In genomic region chr15:97761438-97761837, GRCm38 (mm10) we compare ENCODE assay signal across 17 mouse cellular contexts. TPM values are rescaled to one million over a fixed set of nuclear protein-coding genes. Genes with fewer than 3 reads are reported as not detected.
DNase-seq lines count a peak whose midpoint lies in the region; ATAC-seq and TF ChIP-seq lines count a peak whose summit lies in the region.
"Had no signal": no experiment of that assay in that cellular context is flagged by ENCODE, and none has a peak within 500 bp of the region (broad histone marks: within the 10 kb centered on the region; RNA-seq: fewer than 3 reads in every experiment).

No protein-coding gene starts in this region.

- WGBS in lung, embryonic 15.5 days, result 49% methylated on average over 13 of the region's 13 CpGs
- 75% methylated on average over 13 of the region's 13 CpGs for WGBS in lung, adult 2 months
- WGBS in intestine, embryonic 14.5 days, result 45% methylated on average over 13 of the region's 13 CpGs
- WGBS in kidney, postnatal 0 days, result 60% methylated on average over 13 of the region's 13 CpGs
- 50% methylated on average over 13 of the region's 13 CpGs for WGBS in stomach, embryonic 15.5 days

- no peak for TF ChIP-seq POLR2A in lung, adult 2 months (IDR thresholded peaks at IDR 0.05; ENCODE audit: borderline replicate concordance, extremely low read depth, low read depth, low read length)

- no peak for TF ChIP-seq CTCF in lung, adult 2 months (IDR thresholded peaks at IDR 0.05; ENCODE audit: insufficient read depth, low read length)
- TF ChIP-seq CTCF in kidney, postnatal 0 days (IDR thresholded peaks at IDR 0.05; ENCODE audit: low read depth), result peak; percentile 42; the same call in 1 of the 2 replicates
- TF ChIP-seq CTCF in gastrocnemius, adult 2 months (IDR thresholded peaks at IDR 0.05), result no peak

- H3K4me3 ChIP-seq in lung, embryonic 15.5 days, result no peak overlapping the region
- no peak overlapping the region for H3K4me3 ChIP-seq in lung, adult 2 months (replicated peaks; ENCODE audit: extremely low read depth, low read depth, low read length)
- no peak overlapping the region for H3K4me3 ChIP-seq in intestine, embryonic 14.5 days (ENCODE audit: low read depth, low read length)
- no peak overlapping the region for H3K4me3 ChIP-seq in kidney, postnatal 0 days (replicated peaks; ENCODE audit: low read depth, low read length)
- H3K4me3 ChIP-seq in stomach, embryonic 15.5 days (replicated peaks), result no peak overlapping the region
- H3K4me3 ChIP-seq in gastrocnemius, adult 2 months, result no peak overlapping the region
- H3K4me3 ChIP-seq: forebrain, embryonic 15.5 days; hindbrain, embryonic 10.5 days; limb, embryonic 15.5 days; megakaryocyte, embryonic 14.5 days had no signal

- H3K36me3 ChIP-seq in lung, embryonic 15.5 days, result peaks cover 4% of the 10 kb centered on the region; the same call in 1 of the 2 replicates
- H3K36me3 ChIP-seq in intestine, embryonic 14.5 days (ENCODE audit: control insufficient read depth, insufficient read depth, low read length), result no peaks in the 10 kb centered on the region
- peaks cover 33% of the 10 kb centered on the region for H3K36me3 ChIP-seq in kidney, postnatal 0 days (ENCODE audit: insufficient read depth, low read length)
- no peaks in the 10 kb centered on the region for H3K36me3 ChIP-seq in stomach, embryonic 15.5 days
- H3K36me3 ChIP-seq: forebrain, embryonic 15.5 days; hindbrain, embryonic 10.5 days had no signal

- H3K4me1 ChIP-seq in lung, embryonic 15.5 days, result peaks cover 35% of the 10 kb centered on the region
- H3K4me1 ChIP-seq in lung, adult 2 months (ENCODE audit: control insufficient read depth, insufficient read depth, low read length), result peaks cover 23% of the 10 kb centered on the region
- no peaks in the 10 kb centered on the region for H3K4me1 ChIP-seq in intestine, embryonic 14.5 days (replicated peaks; ENCODE audit: control insufficient read depth, insufficient read depth, low read length)
- peaks cover 19% of the 10 kb centered on the region for H3K4me1 ChIP-seq in kidney, postnatal 0 days (replicated peaks; ENCODE audit: insufficient read depth, low read length)
- H3K4me1 ChIP-seq in stomach, embryonic 15.5 days, result 0 out of 2 replicates have a peak, but pooled peaks cover 6% of the 10 kb centered on the region

- H3K4me2 ChIP-seq in lung, embryonic 15.5 days, result no peak overlapping the region
- H3K4me2 ChIP-seq in intestine, embryonic 14.5 days (ENCODE audit: low read length), result peak overlapping the region; percentile 25; the same call in 1 of the 2 replicates
- no peak overlapping the region for H3K4me2 ChIP-seq in kidney, postnatal 0 days (ENCODE audit: low read length)
- peak overlapping the region; percentile 0; the same call in 1 of the 2 replicates for H3K4me2 ChIP-seq in stomach, embryonic 15.5 days
- H3K4me2 ChIP-seq: forebrain, embryonic 15.5 days; limb, embryonic 15.5 days had no signal

- peak overlapping the region; percentile 69 for H3K27ac ChIP-seq in lung, embryonic 15.5 days
- H3K27ac ChIP-seq in intestine, embryonic 14.5 days (ENCODE audit: low read depth), result peak overlapping the region; percentile 16; the same call in 1 of the 2 replicates
- H3K27ac ChIP-seq in kidney, postnatal 0 days, result no peak overlapping the region
- peak overlapping the region; percentile 9; the same call in 1 of the 2 replicates for H3K27ac ChIP-seq in stomach, embryonic 15.5 days
- no peak overlapping the region; the same call in 1 of the 2 replicates for H3K27ac ChIP-seq in gastrocnemius, adult 2 months
- H3K27ac ChIP-seq: forebrain, embryonic 15.5 days; hindbrain, embryonic 10.5 days; limb, embryonic 15.5 days had no signal

- DNase-seq in lung, adult 2 months, result no peak
- DNase-seq in intestine, embryonic 14.5 days (ENCODE audit: low spot score), result no peak
- DNase-seq in kidney, postnatal 0 days (ENCODE audit: low spot score), result no peak
- no peak for DNase-seq in urinary bladder, postnatal 4 days (ENCODE audit: low spot score in 2 of 2)
- DNase-seq in gastrocnemius, adult 2 months, result no peak
- DNase-seq in thymus, postnatal 0 days (ENCODE audit: low spot score), result no peak
- DNase-seq: cerebellum, adult 2 months; embryo, embryonic 11 days; spleen, adult 18-20 months; thymus, adult 2 months had no signal

- no peak overlapping the region for H3K9ac ChIP-seq in lung, embryonic 15.5 days
- no peak overlapping the region for H3K9ac ChIP-seq in intestine, embryonic 14.5 days (ENCODE audit: low read length)
- H3K9ac ChIP-seq in kidney, postnatal 0 days (ENCODE audit: low read depth, low read length), result 0 out of 2 replicates have a peak overlapping the region, but pooled peaks have one; percentile 1
- no peak overlapping the region for H3K9ac ChIP-seq in stomach, embryonic 15.5 days
- H3K9ac ChIP-seq: forebrain, embryonic 15.5 days; limb, embryonic 15.5 days had no signal

- no peaks in the 10 kb centered on the region for H3K9me3 ChIP-seq in lung, embryonic 15.5 days
- no peaks in the 10 kb centered on the region for H3K9me3 ChIP-seq in intestine, embryonic 14.5 days (ENCODE audit: control insufficient read depth, low read length)
- H3K9me3 ChIP-seq in kidney, postnatal 0 days (replicated peaks; ENCODE audit: low read length), result no peaks in the 10 kb centered on the region
- H3K9me3 ChIP-seq in stomach, embryonic 15.5 days, result no peaks in the 10 kb centered on the region
- H3K9me3 ChIP-seq: forebrain, embryonic 15.5 days; hindbrain, embryonic 10.5 days; limb, embryonic 15.5 days; megakaryocyte, embryonic 14.5 days had no signal

- peak; percentile 8; the same call in 1 of the 2 replicates for ATAC-seq in lung, embryonic 15.5 days (ENCODE audit: borderline replicate concordance, extremely low read depth, low FRiP score, low TSS enrichment)
- ATAC-seq in intestine, embryonic 14.5 days (replicated peaks; ENCODE audit: low FRiP score, low TSS enrichment, low read depth), result peak; percentile 67
- peak; percentile 61 for ATAC-seq in kidney, postnatal 0 days (replicated peaks; ENCODE audit: low FRiP score, low read depth)
- ATAC-seq in stomach, embryonic 15.5 days (ENCODE audit: insufficient read depth, low FRiP score, low read depth), result peak; percentile 15; the same call in 1 of the 2 replicates
- ATAC-seq: forebrain, embryonic 15.5 days had no signal

- intact Hi-C loops in gastrocnemius, adult 2 months (cut with DNase I), result no loop called here

- H3K27me3 ChIP-seq in lung, embryonic 15.5 days, result no peaks in the 10 kb centered on the region
- H3K27me3 ChIP-seq in intestine, embryonic 14.5 days (replicated peaks; ENCODE audit: control insufficient read depth, insufficient read depth, low read length), result peaks cover 2% of the 10 kb centered on the region
- no peaks in the 10 kb centered on the region for H3K27me3 ChIP-seq in kidney, postnatal 0 days (ENCODE audit: insufficient read depth, low read length)
- H3K27me3 ChIP-seq in stomach, embryonic 15.5 days (replicated peaks), result peaks cover under 1% of the 10 kb centered on the region; the same call in 1 of the 2 replicates
- H3K27me3 ChIP-seq: limb, embryonic 15.5 days had no signal

RNA-seq across cellular contexts. Expression of gene Rapgef3, which starts 6.3 kb away (rescaled TPM):
- polyA plus RNA-seq in lung, embryonic 15.5 days (2015; fragmentation: Nextera tagmentation; extraction: Ambion mirVana), result 21.1 and 23.4 TPM in 2 replicates
- polyA plus RNA-seq in lung, adult 2 months (2012; rRNA removed), result 94.2 and 133 TPM in 2 replicates
- 6.3 and 8.7 TPM in 2 replicates for polyA plus RNA-seq in intestine, embryonic 14.5 days (2014; fragmentation: Nextera tagmentation; extraction: Ambion mirVana)
- polyA plus RNA-seq in kidney, postnatal 0 days (2015; fragmentation: Nextera tagmentation; extraction: Ambion mirVana), result 27.5 and 29.2 TPM in 2 replicates
- polyA plus RNA-seq in stomach, embryonic 15.5 days (2015; fragmentation: Nextera tagmentation; extraction: Ambion mirVana), result 9.0 and 10.0 TPM in 2 replicates
- 10 to 100 TPM in 1 of 2 experiments, 1 to 10 TPM in 1; 9.8 to 13.6 TPM for total RNA-seq in gastrocnemius, adult 2 months (2021)
- polyA plus RNA-seq in thymus, postnatal 0 days (2015; fragmentation: Nextera tagmentation; extraction: Ambion mirVana), result 61.7 and 72.6 TPM in 2 replicates

RNA-seq across cellular contexts. Expression of gene Slc48a1, which starts 16.9 kb away (rescaled TPM):
- polyA plus RNA-seq in lung, embryonic 15.5 days (2015; fragmentation: Nextera tagmentation; extraction: Ambion mirVana), result 38.7 and 42.2 TPM in 2 replicates
- 158 and 174 TPM in 2 replicates for polyA plus RNA-seq in lung, adult 2 months (2012; rRNA removed)
- polyA plus RNA-seq in intestine, embryonic 14.5 days (2014; fragmentation: Nextera tagmentation; extraction: Ambion mirVana), result 22.5 and 26.7 TPM in 2 replicates
- polyA plus RNA-seq in kidney, postnatal 0 days (2015; fragmentation: Nextera tagmentation; extraction: Ambion mirVana), result 86.9 and 108 TPM in 2 replicates
- 29.6 and 41.9 TPM in 2 replicates for polyA plus RNA-seq in stomach, embryonic 15.5 days (2015; fragmentation: Nextera tagmentation; extraction: Ambion mirVana)
- 10 to 100 TPM; 44.5 to 47.1 TPM for total RNA-seq in gastrocnemius, adult 2 months (2021)
- 44.5 and 48.3 TPM in 2 replicates for polyA plus RNA-seq in thymus, postnatal 0 days (2015; fragmentation: Nextera tagmentation; extraction: Ambion mirVana)

RNA-seq across cellular contexts. Expression of gene Endou, which starts 30.3 kb away (rescaled TPM):
- polyA plus RNA-seq in lung, embryonic 15.5 days (2015; fragmentation: Nextera tagmentation; extraction: Ambion mirVana), result 0.48 and 1.1 TPM in 2 replicates
- 4.0 and 18.9 TPM in 2 replicates for polyA plus RNA-seq in lung, adult 2 months (2012; rRNA removed)
- not detected in 2 replicates for polyA plus RNA-seq in intestine, embryonic 14.5 days (2014; fragmentation: Nextera tagmentation; extraction: Ambion mirVana)
- 1.5 and 2.2 TPM in 2 replicates for polyA plus RNA-seq in kidney, postnatal 0 days (2015; fragmentation: Nextera tagmentation; extraction: Ambion mirVana)
- 0.35 and 2.2 TPM in 2 replicates for polyA plus RNA-seq in stomach, embryonic 15.5 days (2015; fragmentation: Nextera tagmentation; extraction: Ambion mirVana)
- total RNA-seq in gastrocnemius, adult 2 months (2021), result under 1 TPM; 0.13 to 0.22 TPM
- polyA plus RNA-seq in thymus, postnatal 0 days (2015; fragmentation: Nextera tagmentation; extraction: Ambion mirVana), result 159 and 186 TPM in 2 replicates
- polyA plus RNA-seq: neural tube, embryonic 14.5 days had no signal

RNA-seq across cellular contexts. Expression of gene Rpap3, which starts 55.8 kb away (rescaled TPM):
- polyA plus RNA-seq in lung, embryonic 15.5 days (2015; fragmentation: Nextera tagmentation; extraction: Ambion mirVana), result 24.6 and 25.5 TPM in 2 replicates
- polyA plus RNA-seq in lung, adult 2 months (2012; rRNA removed), result 3.1 and 5.0 TPM in 2 replicates
- 34.1 and 36.4 TPM in 2 replicates for polyA plus RNA-seq in intestine, embryonic 14.5 days (2014; fragmentation: Nextera tagmentation; extraction: Ambion mirVana)
- polyA plus RNA-seq in kidney, postnatal 0 days (2015; fragmentation: Nextera tagmentation; extraction: Ambion mirVana), result 36.3 and 37.2 TPM in 2 replicates
- polyA plus RNA-seq in stomach, embryonic 15.5 days (2015; fragmentation: Nextera tagmentation; extraction: Ambion mirVana), result 20.0 and 22.3 TPM in 2 replicates
- 10 to 100 TPM; 11.4 to 13.3 TPM for total RNA-seq in gastrocnemius, adult 2 months (2021)
- polyA plus RNA-seq in thymus, postnatal 0 days (2015; fragmentation: Nextera tagmentation; extraction: Ambion mirVana), result 31.1 and 31.7 TPM in 2 replicates

Comparison
In these comparisons a context has a peak if more than half of its experiments do, and no peak if none do; other contexts are left out.
1. ATAC-seq: peak in every context shown above with its lines; median percentile 67 in intestine, embryonic 14.5 days; 61 in kidney, postnatal 0 days; 15 in stomach, embryonic 15.5 days; 8 in lung, embryonic 15.5 days.
2. H3K27ac ChIP-seq: peak in lung, embryonic 15.5 days (single experiment), intestine, embryonic 14.5 days (single experiment) and stomach, embryonic 15.5 days (single experiment); none in kidney, postnatal 0 days (single experiment) and gastrocnemius, adult 2 months (single experiment).
3. H3K4me2 ChIP-seq: peak in intestine, embryonic 14.5 days (single experiment) and stomach, embryonic 15.5 days (single experiment); none in lung, embryonic 15.5 days (single experiment) and kidney, postnatal 0 days (single experiment).